Mouse (Mus musculus) induced T-regulatory cell, adult 2 months (primary cell): ENCODE results near the gene Nrtn.

Source experiments
- DNase-seq: peaks from one replicate; pipeline ENCODE4 v3.0.0-alpha.2; 2012; ENCODE audit warnings: low read depth

Nrtn gene

GRCm38 (mm10) chr17:56762769-56763731 is 5.7 kb upstream of the Nrtn start:
- DNase-seq: peak; percentile 91

- DNase-seq: peak; percentile 94
These were observed 4.7 kb upstream of the Nrtn start for GRCm38 (mm10) chr17:56761991-56762410.

DNA sequence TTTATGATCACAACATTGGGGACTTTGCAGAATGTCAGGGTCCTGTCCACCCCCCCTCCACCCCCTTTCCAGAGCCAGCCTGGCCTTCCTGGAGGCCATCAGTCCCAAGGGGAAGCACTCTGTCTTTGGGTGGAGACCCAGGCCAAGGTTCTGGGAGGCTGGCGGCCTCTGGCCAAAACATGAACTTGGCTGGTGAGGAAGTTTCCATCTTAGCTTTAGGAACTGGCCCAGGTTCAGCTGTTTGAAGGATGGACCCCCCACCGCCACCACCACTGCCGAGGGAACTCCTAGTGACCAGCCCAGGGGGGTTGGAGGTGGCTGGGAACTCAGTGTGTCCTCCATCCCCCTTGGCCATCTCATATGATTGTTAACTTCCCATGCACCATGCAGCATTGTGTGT is 3.7 kb upstream of the Nrtn start:
- no peak for DNase-seq

DNA sequence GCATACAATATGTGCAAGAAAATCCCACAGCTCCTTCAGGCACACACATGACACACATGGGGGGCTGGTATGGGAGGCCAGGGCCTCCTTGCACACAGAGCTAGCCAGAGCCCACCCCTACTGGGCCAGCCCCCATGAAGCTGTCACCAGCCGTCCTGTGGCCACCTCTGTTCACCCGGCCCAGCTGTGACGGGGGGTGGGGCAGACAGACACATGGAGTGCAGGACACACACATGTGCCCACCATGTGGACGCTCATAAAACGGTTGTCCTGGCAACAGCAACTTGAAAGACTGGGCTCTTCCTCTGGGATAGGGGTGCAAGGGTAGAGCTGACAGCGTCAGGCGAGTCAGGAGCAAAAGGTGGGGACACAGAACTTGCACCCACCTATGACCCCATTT is 1.9 kb upstream of the Nrtn start:
- DNase-seq: no peak

DNA sequence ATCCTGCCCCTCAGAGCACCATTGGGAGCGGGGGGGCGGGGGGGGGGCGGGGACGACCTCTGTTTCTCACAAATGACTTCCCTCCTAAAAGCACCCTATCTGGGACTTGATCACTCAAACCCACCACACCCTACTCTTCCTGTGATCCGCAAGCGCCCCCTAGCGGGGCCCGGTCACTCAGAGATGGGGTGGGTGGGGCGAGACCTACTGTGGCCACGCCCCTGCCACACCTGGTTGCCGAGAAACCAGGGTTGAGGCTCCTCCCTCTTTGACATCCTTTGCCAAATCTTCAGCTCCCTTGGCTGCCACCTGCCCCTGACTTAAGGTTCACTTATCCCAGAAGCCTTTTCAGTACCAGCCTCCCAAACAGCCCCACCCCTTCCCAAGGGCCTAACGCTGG is 802 bp upstream of the Nrtn start:
- peak; percentile 87 for DNase-seq

- peak; percentile 60 for DNase-seq
These were observed 479 bp downstream of the Nrtn start for GRCm38 (mm10) chr17:56756703-56757399.

- peak; percentile 34 for DNase-seq
These were observed 2.8 kb downstream of the Nrtn start for GRCm38 (mm10) chr17:56754271-56755185.

- no peak for DNase-seq
These were observed 3.9 kb downstream of the Nrtn start for GRCm38 (mm10) chr17:56753452-56753851.

GRCm38 (mm10) chr17:56751404-56752072 is 5.8 kb downstream of the Nrtn start:
- DNase-seq: peak; percentile 40

DNA sequence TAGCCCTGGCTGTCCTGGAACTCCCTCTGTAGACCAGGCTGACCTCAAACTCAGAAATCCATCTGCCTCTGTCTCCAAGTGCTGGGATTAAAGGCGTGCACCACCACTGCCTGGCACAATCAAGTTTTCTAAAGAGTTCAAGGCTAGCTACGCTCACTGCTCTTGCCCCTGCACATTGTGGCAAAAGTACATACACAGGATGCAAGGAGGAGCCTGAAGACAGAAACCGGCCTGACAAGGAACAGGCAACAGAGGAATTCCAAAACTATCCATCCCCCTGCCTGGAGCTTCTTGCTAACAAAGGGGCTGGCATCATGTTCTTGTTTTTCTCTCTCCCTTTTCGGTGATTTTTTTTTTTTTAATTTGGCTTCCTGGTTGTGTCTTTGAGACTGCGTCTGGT is 13.2 kb downstream of the Nrtn start:
- DNase-seq: no peak

GRCm38 (mm10) chr17:56740788-56741160 is 16.6 kb downstream of the Nrtn start:
- DNase-seq: no peak

GRCm38 (mm10) chr17:56740118-56740787 is 17.1 kb downstream of the Nrtn start:
- DNase-seq: no peak

DNA sequence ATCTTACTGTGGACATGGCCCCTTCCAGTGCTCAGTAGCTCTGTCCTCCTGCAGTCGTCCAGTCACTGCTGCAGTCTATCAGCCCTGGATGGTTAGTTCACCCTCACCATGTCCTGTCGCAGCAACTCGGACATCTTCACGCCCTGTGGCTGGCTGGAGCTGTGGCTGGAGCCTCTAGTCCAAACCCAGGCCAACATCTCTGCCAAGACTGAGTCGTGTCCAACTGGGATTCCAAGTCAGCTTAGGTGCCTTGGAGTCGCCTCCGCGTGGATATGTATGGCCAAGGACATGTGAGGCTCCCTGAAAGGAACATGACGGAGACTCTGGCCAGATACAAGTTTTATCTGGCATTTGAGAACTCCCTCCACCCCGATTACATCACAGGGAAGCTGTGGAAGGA is 19.1 kb downstream of the Nrtn start:
- DNase-seq: no peak

- peak; percentile 60 for DNase-seq
These were observed 20.8 kb downstream of the Nrtn start for GRCm38 (mm10) chr17:56736534-56736933.

DNA sequence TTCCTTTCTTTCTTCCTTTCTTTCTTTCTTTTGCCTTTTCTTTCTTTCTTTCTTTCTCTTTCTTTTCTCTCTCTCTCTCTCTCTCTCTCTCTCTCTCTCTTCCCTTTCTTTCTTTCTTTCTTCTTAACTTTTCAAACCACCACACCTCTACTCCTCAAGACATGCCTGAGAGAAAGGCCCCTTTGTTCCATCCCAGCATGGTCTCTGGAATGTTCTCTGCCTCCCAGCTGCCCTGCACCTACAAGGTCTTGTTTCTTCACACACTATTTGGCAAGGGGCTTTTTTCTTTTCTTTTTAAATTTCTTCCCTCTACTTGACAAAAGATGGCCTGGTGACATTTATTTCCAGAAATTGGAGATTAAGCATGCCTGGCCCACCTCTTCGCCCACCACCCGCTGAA is 27.7 kb downstream of the Nrtn start:
- DNase-seq: no peak

DNA sequence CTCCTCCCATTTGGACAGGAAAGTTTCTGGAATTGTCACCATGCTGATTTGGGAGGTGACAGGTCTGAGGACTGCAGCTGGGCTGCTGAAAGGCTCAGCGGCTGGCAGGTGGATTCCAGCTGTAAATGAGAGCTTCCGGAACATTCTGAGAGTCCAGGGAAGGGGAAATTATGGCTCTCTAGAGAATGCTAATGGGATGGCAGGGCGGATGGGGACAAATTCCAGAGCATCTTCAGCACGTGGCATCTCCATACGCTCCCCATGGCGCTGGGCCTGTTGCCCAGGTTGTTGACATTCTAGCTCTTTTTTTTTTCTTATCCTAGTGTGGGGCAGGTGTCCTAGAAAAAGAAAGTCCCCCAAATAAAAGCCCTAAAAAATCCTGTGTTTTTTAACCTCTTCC is 28.2 kb downstream of the Nrtn start:
- no peak for DNase-seq

- DNase-seq: no peak
These were observed 29.2 kb downstream of the Nrtn start for GRCm38 (mm10) chr17:56728117-56728516.

DNA sequence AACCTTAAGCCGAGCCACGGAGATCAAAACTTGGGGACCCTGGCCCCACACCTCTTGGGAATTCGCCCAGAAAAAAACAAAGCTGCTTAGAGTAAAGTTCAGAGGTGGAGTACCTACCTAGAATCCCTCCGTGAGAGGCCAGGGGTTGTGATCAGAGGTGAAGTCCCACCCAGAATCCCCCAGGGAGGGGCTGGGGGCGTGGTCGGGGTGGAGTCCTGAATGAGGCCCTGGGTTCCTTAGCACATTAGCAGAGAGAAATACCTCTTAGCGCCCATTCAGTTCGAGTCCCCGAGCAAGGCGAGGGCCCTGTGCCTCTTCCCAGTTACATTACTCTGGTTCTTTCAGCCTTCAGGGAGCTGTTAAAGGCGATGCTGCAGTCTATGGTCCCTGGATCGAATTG is 29.7 kb downstream of the Nrtn start:
- no peak for DNase-seq

DNA sequence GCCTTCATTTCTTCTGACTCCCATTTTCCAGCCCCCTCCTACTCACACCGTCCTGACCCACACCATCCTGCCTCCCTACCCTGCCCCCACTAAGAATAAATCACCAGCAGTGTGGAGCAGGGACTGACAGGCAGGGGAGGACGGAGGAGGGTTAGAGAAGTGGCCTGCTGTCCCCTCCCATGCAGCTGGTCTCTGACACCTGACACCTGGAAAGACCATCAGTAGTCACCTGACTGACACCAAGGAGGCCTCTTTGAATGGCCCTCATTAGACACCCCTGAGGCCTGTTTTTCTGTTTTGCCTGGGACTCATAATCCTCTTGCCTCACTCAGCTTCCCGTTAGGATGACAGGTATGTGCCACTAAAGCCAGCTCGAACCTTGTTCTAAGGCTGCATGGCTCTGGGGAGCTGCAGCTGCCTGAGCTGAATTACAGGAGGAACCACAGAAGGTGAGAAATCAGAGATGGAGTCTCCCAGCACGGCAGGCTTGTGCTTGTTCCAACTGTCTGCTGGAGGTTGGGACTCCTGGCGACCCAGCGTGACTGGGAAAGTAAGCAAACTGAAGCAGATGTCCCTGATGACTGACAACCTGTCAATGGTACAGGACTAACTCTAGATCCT is 30.2 kb downstream of the Nrtn start:
- no peak for DNase-seq

GRCm38 (mm10) chr17:56723419-56724161 is 33.7 kb downstream of the Nrtn start:
- no peak for DNase-seq
